Mouse (Mus musculus) CH12.LX (cell line): ENCODE data around the gene Plcd1. TPM values are rescaled to one million over a fixed set of nuclear protein-coding genes. Genes with fewer than 3 reads are reported as not detected.

Experiments
- DNase-seq: peaks from one replicate; pipeline ENCODE4 v3.0.0-alpha.2; 2013; ENCODE audit errors: extremely low read depth
- H3K27ac ChIP-seq: 2 replicates; pipeline ENCODE4 v1.5.1; 2012; ENCODE audit warnings: low read depth, mild to moderate bottlenecking, control low read depth, moderate library complexity; ENCODE audit not compliant: insufficient read depth
- H3K27me3 ChIP-seq: replicated peaks from 2 replicates; pipeline ENCODE3; 2012; ENCODE audit warnings: inconsistent platforms
- H3K36me3 ChIP-seq, 2 experiments: replicated peaks in 1 of 2; 2 replicates each; pipeline versions ENCODE3 to v1.6.1; 2012; ENCODE audit warnings: inconsistent platforms in 1 of 2, low read length in 1 of 2, mild to moderate bottlenecking in 1 of 2, mixed read lengths in 1 of 2, moderate library complexity in 1 of 2; ENCODE audit not compliant: control insufficient read depth in 1 of 2, insufficient read depth in 1 of 2
- H3K4me1 ChIP-seq, 2 experiments: 2 replicates each; pipeline ENCODE4 v1.6.1; 2012; ENCODE audit warnings: inconsistent platforms in 1 of 2, moderate library complexity in 1 of 2; ENCODE audit not compliant: insufficient read depth in 2 of 2, control insufficient read depth in 1 of 2
- H3K4me2 ChIP-seq: 2 replicates; pipeline ENCODE4 v1.6.1; 2012; ENCODE audit warnings: low read depth, mild to moderate bottlenecking, control low read depth; ENCODE audit not compliant: poor library complexity, insufficient read depth, severe bottlenecking
- H3K4me3 ChIP-seq, 3 experiments: fragments of 150-350 bp in 1 of 3; sonication (generic) in 1 of 3; replicated peaks in 1 of 3; 2 replicates each; pipeline versions ENCODE3 to v1.5.1; 2011 to 2012; ENCODE audit warnings: low read depth in 2 of 3, low read length in 2 of 3, mild to moderate bottlenecking in 2 of 3, moderate library complexity in 2 of 3, control low read depth in 1 of 3, improper control_type of control experiment in 1 of 3, inconsistent platforms in 1 of 3, mixed read lengths in 1 of 3; ENCODE audit not compliant: poor library complexity in 1 of 3
- H3K79me2 ChIP-seq: replicated peaks from 2 replicates; pipeline ENCODE4 v1.6.1; 2012; ENCODE audit warnings: mild to moderate bottlenecking, moderate library complexity; ENCODE audit not compliant: control insufficient read depth, poor library complexity, insufficient read depth, severe bottlenecking; ENCODE audit errors: extremely low read depth
- H3K9ac ChIP-seq: 2 replicates; pipeline ENCODE4 v1.6.1; 2012; ENCODE audit warnings: low read depth, mild to moderate bottlenecking, control low read depth, moderate library complexity; ENCODE audit not compliant: insufficient read depth
- H3K9me3 ChIP-seq: replicated peaks from 2 replicates; pipeline ENCODE3; 2012; ENCODE audit warnings: low read length, inconsistent platforms, mixed read lengths
- BHLHE40 ChIP-seq: IDR thresholded peaks from 2 replicates; pipeline ENCODE4 v1.6.1; 2011; ENCODE audit warnings: mild to moderate bottlenecking, low read depth, low read length, improper control_type of control experiment
- CHD2 ChIP-seq: IDR thresholded peaks from 2 replicates; pipeline ENCODE4 v1.6.1; 2011; ENCODE audit warnings: low read length, improper control_type of control experiment
- E2F4 ChIP-seq: IDR thresholded peaks from 2 replicates; pipeline ENCODE4 v1.6.1; 2011; ENCODE audit warnings: low read depth, low read length, improper control_type of control experiment; ENCODE audit not compliant: insufficient replicate concordance
- EP300 ChIP-seq: IDR thresholded peaks from 2 replicates; pipeline ENCODE4 v1.6.1; 2011; ENCODE audit warnings: low read length, improper control_type of control experiment
- ETS1 ChIP-seq: conservative IDR thresholded peaks from 2 replicates; pipeline ENCODE4 v1.6.1; 2012; ENCODE audit warnings: low read depth, mild to moderate bottlenecking, inconsistent platforms, low read length, improper control_type of control experiment, moderate library complexity
- GABPA ChIP-seq: IDR thresholded peaks from 2 replicates; pipeline ENCODE4 v1.6.1; 2012; ENCODE audit warnings: low read depth, low read length, improper control_type of control experiment, inconsistent platforms; ENCODE audit not compliant: insufficient replicate concordance
- JUN ChIP-seq: IDR thresholded peaks from 2 replicates; pipeline ENCODE4 v1.6.1; 2011; ENCODE audit warnings: low read depth, mild to moderate bottlenecking, low read length, improper control_type of control experiment, moderate library complexity; ENCODE audit not compliant: insufficient read depth
- JUND ChIP-seq: conservative IDR thresholded peaks from 2 replicates; pipeline ENCODE4 v1.6.1; 2011; ENCODE audit warnings: low read depth, low read length, improper control_type of control experiment
- MAFK ChIP-seq: IDR thresholded peaks from 2 replicates; pipeline ENCODE4 v1.6.1; 2011; ENCODE audit warnings: low read length, improper control_type of control experiment; ENCODE audit not compliant: insufficient replicate concordance
- MAX ChIP-seq: IDR thresholded peaks from 2 replicates; pipeline ENCODE4 v1.6.1; 2011; ENCODE audit warnings: low read length, improper control_type of control experiment
- MAZ ChIP-seq: IDR thresholded peaks from 2 replicates; pipeline ENCODE4 v1.6.1; 2012; ENCODE audit warnings: low read depth, mild to moderate bottlenecking, inconsistent platforms, low read length, improper control_type of control experiment, moderate library complexity
- MEF2A ChIP-seq: IDR thresholded peaks from 2 replicates; pipeline ENCODE4 v1.6.1; 2014; ENCODE audit warnings: low read depth, mild to moderate bottlenecking, inconsistent platforms, low read length, improper control_type of control experiment, borderline replicate concordance
- MXI1 ChIP-seq: IDR thresholded peaks from 2 replicates; pipeline ENCODE4 v1.6.1; 2011; ENCODE audit warnings: mild to moderate bottlenecking, low read depth, low read length, improper control_type of control experiment
- MYC ChIP-seq: IDR thresholded peaks from 2 replicates; pipeline ENCODE4 v1.6.1; 2011; ENCODE audit warnings: low read depth, mild to moderate bottlenecking, improper control_type of control experiment, low read length
- NELFE ChIP-seq: IDR thresholded peaks from 2 replicates; pipeline ENCODE4 v1.6.1; 2011; ENCODE audit warnings: low read depth, low read length, improper control_type of control experiment
- PAX5 ChIP-seq: IDR thresholded peaks from 2 replicates; pipeline ENCODE4 v1.6.1; 2012; ENCODE audit warnings: low read length, inconsistent platforms, mixed read lengths
- POLR2AphosphoS2 ChIP-seq: IDR thresholded peaks from 2 replicates; pipeline ENCODE4 v1.6.1; 2011; ENCODE audit warnings: low read depth, low read length, improper control_type of control experiment
- RCOR1 ChIP-seq: conservative IDR thresholded peaks from 2 replicates; pipeline ENCODE4 v1.6.1; 2012; ENCODE audit warnings: low read depth, mild to moderate bottlenecking, inconsistent platforms, low read length, improper control_type of control experiment
- UBTF ChIP-seq: IDR thresholded peaks from 2 replicates; pipeline ENCODE4 v1.6.1; 2012; ENCODE audit warnings: low read depth, mild to moderate bottlenecking, inconsistent platforms, low read length, improper control_type of control experiment, moderate library complexity
- USF2 ChIP-seq: conservative IDR thresholded peaks from 2 replicates; pipeline ENCODE4 v1.6.1; 2011; ENCODE audit warnings: low read depth, low read length, improper control_type of control experiment
- ZKSCAN1 ChIP-seq: IDR thresholded peaks from 2 replicates; pipeline ENCODE4 v1.6.1; 2012; ENCODE audit warnings: low read depth, inconsistent platforms, low read length, improper control_type of control experiment, borderline replicate concordance
- ZNF384 ChIP-seq: IDR thresholded peaks from 2 replicates; pipeline ENCODE4 v1.6.1; 2012; ENCODE audit warnings: low read depth, low read length, improper control_type of control experiment, inconsistent platforms
- dilution Hi-C: fragments of 300-500 bp; cut with MboI; formaldehyde crosslinking; loops from 2 replicates; pipeline ENCODE4 v1.14.3; 2020; ENCODE audit warnings: low sequenced_read_pairs; ENCODE audit not compliant: extremely low pct_unique_long_range_greater_than_20kb, extremely low pct_ligation_motif_present
- in situ Hi-C: fragments of 300-500 bp; cut with MboI; formaldehyde crosslinking; loops from 3 replicates; pipeline ENCODE4 v1.14.3; 2019; ENCODE audit warnings: low sequenced_read_pairs, low pct_ligation_motif_present, low pct_unique_long_range_greater_than_20kb, mixed read lengths
- polyA plus RNA-seq: library from polyadenylated mRNA; unstranded; fragments of >175 nt; gene quantifications from 2 replicates; pipeline ENCODE4 v1.2.1, GENCODE M21; 2012; ENCODE audit warnings: low read depth; ENCODE audit not compliant: insufficient read length
- total RNA-seq, 2 experiments: library from RNA; depleted of rRNA; stranded (reverse); fragments of 300-350 nt in 1 of 2; fragments of >200 nt in 1 of 2; gene quantifications; 2 replicates each; pipeline ENCODE4 v1.2.3; 2012 to 2014

Plcd1 gene
- total and polyA plus RNA-seq, 3 experiments = 0.38 to 0.43 TPM; not detected in 1

DNA sequence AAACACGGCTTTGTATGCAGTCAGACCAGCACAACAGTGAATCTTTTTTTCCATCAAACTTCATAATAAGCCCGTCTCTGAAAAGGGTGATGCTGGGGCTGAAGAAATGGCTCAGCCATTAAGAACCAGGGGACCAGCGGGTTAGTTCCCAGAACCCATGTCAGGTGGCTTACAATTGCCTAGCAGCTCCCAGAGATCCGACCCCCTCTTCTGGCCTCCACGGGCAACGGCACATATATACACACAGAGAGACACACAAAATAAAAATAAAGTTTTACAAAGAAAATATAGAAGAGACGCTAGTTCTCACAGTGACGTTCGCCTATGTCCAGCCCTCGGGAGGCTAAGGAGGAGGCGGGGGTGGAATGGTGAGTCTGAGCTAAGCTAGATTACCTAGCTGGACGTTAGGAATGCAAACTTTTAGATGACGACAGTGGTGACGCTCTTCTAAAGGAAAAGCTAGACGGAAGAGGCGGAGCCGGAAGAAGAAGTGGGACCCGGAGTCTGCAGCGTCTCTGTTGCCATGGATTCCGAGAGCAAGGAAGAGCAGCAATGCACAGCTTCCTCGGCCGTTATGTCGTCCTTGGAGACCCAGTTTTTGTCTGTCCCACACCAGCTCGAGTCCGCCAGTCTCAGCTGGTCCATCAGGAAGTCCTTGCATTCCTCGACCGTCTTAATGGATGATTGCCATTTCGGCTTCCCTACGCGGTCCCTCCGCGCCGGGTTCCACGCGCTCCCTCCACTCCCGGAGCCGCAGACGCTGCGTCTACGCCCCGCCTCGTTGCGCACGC, 8.9 kb upstream of the Plcd1 start, which contains the start of gene Dlec1 (continued):
- TF ChIP-seq EP300 = no peak
- TF ChIP-seq JUN = no peak
- peak; percentile 43; the same call in 1 of the 2 replicates for TF ChIP-seq POLR2AphosphoS2
- no peak for TF ChIP-seq CHD2
- no peak for TF ChIP-seq ZKSCAN1
- TF ChIP-seq MAFK = no peak
- 0 out of 2 replicates have a peak, but pooled peaks have one; percentile 47 for TF ChIP-seq JUND
- 0 out of 2 replicates have a peak, but pooled peaks have one; percentile 30 for TF ChIP-seq MEF2A
- TF ChIP-seq PAX5 = no peak

DNA sequence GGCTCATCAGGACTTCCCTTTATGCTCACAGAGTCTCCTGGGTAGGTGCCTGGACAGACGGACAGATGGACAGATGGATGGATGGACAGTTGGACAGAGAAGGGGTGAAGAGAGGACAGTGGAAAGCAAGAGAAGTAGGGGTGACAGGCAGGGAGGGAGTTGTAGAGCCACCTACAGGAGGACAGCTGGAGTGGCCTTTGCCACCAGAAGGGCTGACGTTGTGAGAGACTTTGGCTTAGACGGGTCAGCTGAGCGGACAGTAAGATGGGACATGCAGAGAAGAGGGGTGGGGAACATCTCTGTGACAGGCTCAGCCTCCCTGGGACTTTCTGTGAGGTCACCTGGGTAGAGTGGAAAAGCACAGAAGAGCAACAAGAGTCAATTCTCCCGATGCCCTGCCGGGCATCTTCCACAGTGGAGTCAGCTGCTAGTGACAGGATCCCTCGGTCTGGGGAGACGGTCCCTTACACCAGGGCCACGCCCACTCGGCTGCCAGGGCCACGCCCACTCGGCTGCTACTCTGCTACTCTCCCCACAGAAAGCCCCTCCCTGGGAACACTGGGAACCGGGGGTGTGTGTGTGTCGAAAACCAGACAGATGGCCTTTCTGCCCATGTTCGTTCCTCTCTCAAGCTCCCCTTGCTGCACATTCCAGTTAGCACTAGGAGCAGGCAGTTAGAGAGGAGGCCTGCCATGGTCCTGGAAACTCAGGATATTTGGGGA, 7.0 kb upstream of the Plcd1 start:
- Histone ChIP-seq H3K4me2 (no peak overlapping the region), H3K27ac (no peak overlapping the region), H3K9ac (no peak overlapping the region), H3K27me3 (peaks cover 53% of the 10 kb centered on the region), H3K4me3 (no peak overlapping the region), H3K9me3 (no peaks in the 10 kb centered on the region), H3K36me3 (no peaks in the 10 kb centered on the region), H3K4me1 (peaks cover 21 to 28% of the 10 kb centered on the region in 2 experiments), H3K79me2 (no peaks in the 10 kb centered on the region)
- in situ Hi-C loops = loop anchor here (10.0 kb wide), 1 partner anchor 474 kb away; the partner anchor contains the start of gene Scn5a
- dilution Hi-C loops = no loop called here
- peak; percentile 17 for DNase-seq
- TF ChIP-seq JUN (no peak), MYC (no peak), MAZ (no peak), E2F4 (no peak), RCOR1 (no peak), ZNF384 (no peak), MAX (no peak), NELFE (no peak), GABPA (no peak), BHLHE40 (no peak), MAFK (no peak), EP300 (no peak), ETS1 (no peak), UBTF (no peak), USF2 (no peak), ZKSCAN1 (no peak), MXI1 (no peak), PAX5 (no peak)
